In the genomic region with DNA sequence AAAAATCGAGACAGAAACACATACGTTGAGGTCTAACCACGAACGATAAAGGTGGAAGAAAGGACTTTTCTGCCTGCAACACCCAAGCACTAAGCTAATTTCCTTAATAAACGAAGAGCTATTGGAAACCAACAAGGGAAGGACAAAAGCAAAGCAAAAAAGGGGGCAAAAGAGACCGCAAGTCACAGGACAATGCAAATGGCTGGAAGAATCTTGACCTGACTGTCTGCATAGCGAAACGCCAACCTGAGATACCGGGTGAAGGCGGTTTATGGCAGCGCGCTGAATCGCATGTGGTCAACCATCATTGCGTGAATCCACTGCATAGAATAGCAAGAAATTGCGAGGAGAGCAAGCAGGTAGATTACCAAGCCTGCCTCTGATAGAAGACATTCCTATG, we compare ENCODE assay signal across 8 mouse cellular contexts. TPM values are rescaled to one million over a fixed set of nuclear protein-coding genes. Genes with fewer than 3 reads are reported as not detected.
DNase-seq lines count a peak whose midpoint lies in the region; ATAC-seq lines count a peak whose summit lies in the region.

No protein-coding gene starts in this region.

- peaks cover 38% of the 10 kb centered on the region for H3K9me3 ChIP-seq in heart, embryonic 12.5 days (replicated peaks)
- peaks cover 43% of the 10 kb centered on the region for H3K9me3 ChIP-seq in forebrain, embryonic 10.5 days
- peaks cover 48% of the 10 kb centered on the region for H3K9me3 ChIP-seq in limb, embryonic 12.5 days

- 0 out of 2 replicates have a peak, but pooled peaks cover 4% of the 10 kb centered on the region for H3K4me1 ChIP-seq in heart, embryonic 12.5 days (replicated peaks)
- peaks cover 8% of the 10 kb centered on the region for H3K4me1 ChIP-seq in forebrain, embryonic 10.5 days
- H3K4me1 ChIP-seq in limb, embryonic 12.5 days (replicated peaks), result no peaks in the 10 kb centered on the region

- no peaks in the 10 kb centered on the region for H3K27me3 ChIP-seq in heart, embryonic 12.5 days (replicated peaks)
- H3K27me3 ChIP-seq in forebrain, embryonic 10.5 days (ENCODE audit: poor library complexity, severe bottlenecking), result no peaks in the 10 kb centered on the region
- H3K27me3 ChIP-seq in limb, embryonic 12.5 days, result no peaks in the 10 kb centered on the region

- H3K4me3 ChIP-seq in heart, embryonic 12.5 days, result peak overlapping the region; percentile 63
- peak overlapping the region; percentile 60 for H3K4me3 ChIP-seq in forebrain, embryonic 10.5 days
- H3K4me3 ChIP-seq in limb, embryonic 12.5 days (replicated peaks), result peak overlapping the region; percentile 62

- peak overlapping the region; percentile 57 for H3K27ac ChIP-seq in heart, embryonic 12.5 days (ENCODE audit: poor library complexity, severe bottlenecking)
- peak overlapping the region; percentile 88 for H3K27ac ChIP-seq in forebrain, embryonic 10.5 days
- peak overlapping the region; percentile 87 for H3K27ac ChIP-seq in limb, embryonic 12.5 days

- no peak for ATAC-seq in heart, embryonic 12.5 days (ENCODE audit: insufficient number of reproducible peaks, low FRiP score)
- ATAC-seq in limb, embryonic 12.5 days (ENCODE audit: insufficient number of reproducible peaks, insufficient read depth, low FRiP score, low TSS enrichment, low read depth), result no peak

- H3K9ac ChIP-seq in heart, embryonic 12.5 days, result peak overlapping the region; percentile 87
- H3K9ac ChIP-seq in limb, embryonic 12.5 days (replicated peaks), result peak overlapping the region; percentile 56

- no peak for DNase-seq in heart, postnatal 25 days (ENCODE audit: low spot score)
- DNase-seq in MN1 (ENCODE audit: low spot score), result peak; percentile 42
- DNase-seq in forebrain, embryonic 10.5 days (ENCODE audit: extremely low spot score, low spot score), result peak; percentile 38
- DNase-seq in retina, postnatal 1 day, result peak; percentile 43
- no peak for DNase-seq in testis, postnatal 10 days (ENCODE audit: low spot score)
- no peak for DNase-seq in adrenal gland, adult 2 months

- H3K4me2 ChIP-seq in heart, embryonic 12.5 days, result peak overlapping the region; percentile 67
- peak overlapping the region; percentile 55 for H3K4me2 ChIP-seq in limb, embryonic 12.5 days

- H3K36me3 ChIP-seq in heart, embryonic 12.5 days, result peaks cover 4% of the 10 kb centered on the region
- H3K36me3 ChIP-seq in forebrain, embryonic 10.5 days (replicated peaks), result peaks cover 5% of the 10 kb centered on the region; the same call in 1 of the 2 replicates
- H3K36me3 ChIP-seq in limb, embryonic 12.5 days, result peaks cover 13% of the 10 kb centered on the region; the same call in 1 of the 2 replicates

- 49% methylated on average over 15 of the region's 15 CpGs for WGBS in heart, embryonic 12.5 days
- WGBS in forebrain, embryonic 10.5 days, result 46% methylated on average over 15 of the region's 15 CpGs
- WGBS in limb, embryonic 12.5 days, result 55% methylated on average over 15 of the region's 15 CpGs

- intact Hi-C loops in heart, postnatal 25 days (cut with DNase I), result loop anchor here (5.0 kb wide), 1 partner anchor 192 kb away; no protein-coding TSS in a partner anchor

RNA-seq across cellular contexts. Expression of a gene that starts 0.4 kb away (rescaled TPM):
- 9.8 and 10.3 TPM in 2 replicates for polyA plus RNA-seq in heart, embryonic 12.5 days (2016; fragmentation: Nextera tagmentation; extraction: Ambion mirVana)
- under 1 TPM; 0.10 to 0.11 TPM for total RNA-seq in heart, postnatal 25 days (2021)
- 7.4 and 7.9 TPM in 2 replicates for polyA plus RNA-seq in forebrain, embryonic 10.5 days (2016; fragmentation: Nextera tagmentation; extraction: Ambion mirVana)
- 15.4 and 15.8 TPM in 2 replicates for polyA plus RNA-seq in limb, embryonic 12.5 days (2016; fragmentation: Nextera tagmentation; extraction: Ambion mirVana)
- total RNA-seq in adrenal gland, adult 2 months (2021), result 1 to 10 TPM; 1.2 to 1.4 TPM
- 0.08 and 0.31 TPM in 2 replicates for polyA plus RNA-seq in adrenal gland, adult 2 months (2012; rRNA removed)

RNA-seq across cellular contexts. Expression of a gene that starts 0.6 kb away (rescaled TPM):
- polyA plus RNA-seq in heart, embryonic 12.5 days (2016; fragmentation: Nextera tagmentation; extraction: Ambion mirVana), result 191 and 195 TPM in 2 replicates
- total RNA-seq in heart, postnatal 25 days (2021), result 10 to 100 TPM; 14.9 to 16.3 TPM
- 89.4 and 101 TPM in 2 replicates for polyA plus RNA-seq in forebrain, embryonic 10.5 days (2016; fragmentation: Nextera tagmentation; extraction: Ambion mirVana)
- 217 and 263 TPM in 2 replicates for polyA plus RNA-seq in limb, embryonic 12.5 days (2016; fragmentation: Nextera tagmentation; extraction: Ambion mirVana)
- 10 to 100 TPM; 41.3 to 41.5 TPM for total RNA-seq in adrenal gland, adult 2 months (2021)
- polyA plus RNA-seq in adrenal gland, adult 2 months (2012; rRNA removed), result 2.7 and 3.0 TPM in 2 replicates

RNA-seq across cellular contexts. Expression of a gene that starts 34.6 kb away (rescaled TPM):
- polyA plus RNA-seq in heart, embryonic 12.5 days (2016; fragmentation: Nextera tagmentation; extraction: Ambion mirVana), result 9.5 and 12.7 TPM in 2 replicates
- 1 to 10 TPM; 5.6 to 6.0 TPM for total RNA-seq in heart, postnatal 25 days (2021)
- polyA plus RNA-seq in forebrain, embryonic 10.5 days (2016; fragmentation: Nextera tagmentation; extraction: Ambion mirVana), result 0.12 and 0.39 TPM in 2 replicates
- polyA plus RNA-seq in limb, embryonic 12.5 days (2016; fragmentation: Nextera tagmentation; extraction: Ambion mirVana), result 2.8 and 3.8 TPM in 2 replicates
- total RNA-seq in adrenal gland, adult 2 months (2021), result 1 to 10 TPM; 3.2 to 4.3 TPM
- polyA plus RNA-seq in adrenal gland, adult 2 months (2012; rRNA removed), result 0.29 and 0.36 TPM in 2 replicates

Comparison
In these comparisons a context has a peak if more than half of its experiments do, and no peak if none do; other contexts are left out.
1. DNase-seq: peak in MN1 (single experiment), forebrain, embryonic 10.5 days (single experiment) and retina, postnatal 1 day (single experiment); none in heart, postnatal 25 days (single experiment), testis, postnatal 10 days (single experiment) and adrenal gland, adult 2 months (single experiment).
2. RNA of a gene that starts 0.6 kb away (polyA plus RNA-seq): 217 to 263 TPM in limb, embryonic 12.5 days, 191 to 195 TPM in heart, embryonic 12.5 days and 89.4 to 101 TPM in forebrain, embryonic 10.5 days; 2.7 to 3.0 TPM in adrenal gland, adult 2 months; every median in the first group is over 10 times any median in the second.
3. Peak in every context shown above with its lines, with median percentiles within 50 percentile points of each other: H3K27ac ChIP-seq and H3K4me3 ChIP-seq.